Comparison of ENCODE assay signal across 20 mouse cellular contexts in genomic region chr15:74262587-74263210, GRCm38 (mm10).
DNase-seq lines count a peak whose midpoint lies in the region; ATAC-seq and TF ChIP-seq lines count a peak whose summit lies in the region.
"Had no signal": no experiment of that assay in that cellular context is flagged by ENCODE, and none has a peak within 500 bp of the region (broad histone marks: within the 10 kb centered on the region; RNA-seq: fewer than 3 reads in every experiment).

No protein-coding gene starts in this region.

- no peaks in the 10 kb centered on the region for H3K9me3 ChIP-seq in embryonic facial prominence, embryonic 14.5 days (ENCODE audit: control insufficient read depth, low read length)
- H3K9me3 ChIP-seq in embryonic facial prominence, embryonic 10.5 days, result no peaks in the 10 kb centered on the region
- H3K9me3 ChIP-seq in lung, embryonic 15.5 days, result no peaks in the 10 kb centered on the region
- no peaks in the 10 kb centered on the region for H3K9me3 ChIP-seq in lung, postnatal 0 days (ENCODE audit: low read length)
- H3K9me3 ChIP-seq: limb, embryonic 13.5 days; neural tube, embryonic 13.5 days had no signal

- ATAC-seq in embryonic facial prominence, embryonic 14.5 days (ENCODE audit: low read depth), result no peak
- ATAC-seq in lung, embryonic 15.5 days (ENCODE audit: borderline replicate concordance, extremely low read depth, low FRiP score, low TSS enrichment), result peak; percentile 16; the same call in 1 of the 2 replicates
- no peak for ATAC-seq in lung, postnatal 0 days
- no peak for ATAC-seq in frontal cortex, adult (ENCODE audit: low TSS enrichment)
- ATAC-seq: intestine, embryonic 16.5 days; liver, postnatal 0 days had no signal

- no peak overlapping the region for H3K9ac ChIP-seq in embryonic facial prominence, embryonic 14.5 days (ENCODE audit: low read depth, low read length)
- H3K9ac ChIP-seq in lung, embryonic 15.5 days, result no peak overlapping the region
- H3K9ac ChIP-seq in lung, postnatal 0 days (replicated peaks; ENCODE audit: low read depth), result no peak overlapping the region
- H3K9ac ChIP-seq: limb, embryonic 13.5 days; liver, postnatal 0 days; neural tube, embryonic 13.5 days had no signal

- peak; percentile 10 for DNase-seq in embryonic facial prominence, embryonic 14.5 days (ENCODE audit: low spot score)
- DNase-seq in embryonic facial prominence, embryonic 10.5 days (ENCODE audit: low spot score), result no peak
- DNase-seq in lung, postnatal 0 days (ENCODE audit: low spot score), result no peak
- DNase-seq in testis, postnatal 10 days (ENCODE audit: low spot score), result peak; percentile 46
- no peak for DNase-seq in testis, postnatal 14 days (ENCODE audit: low spot score)
- DNase-seq in heart, adult 8-10 months (ENCODE audit: low spot score), result no peak
- DNase-seq: adrenal gland, postnatal 10 days; cerebellum, adult 9-11 months; gastrocnemius, postnatal 14 days; heart, postnatal 4 days; kidney, postnatal 25 days; liver, postnatal 0 days; right cerebral cortex, adult 18-20 months; thymus, postnatal 36 days had no signal

- H3K36me3 ChIP-seq in embryonic facial prominence, embryonic 14.5 days (ENCODE audit: control insufficient read depth, insufficient read depth, low read length), result no peaks in the 10 kb centered on the region
- H3K36me3 ChIP-seq in embryonic facial prominence, embryonic 10.5 days (replicated peaks), result no peaks in the 10 kb centered on the region
- H3K36me3 ChIP-seq in lung, embryonic 15.5 days, result no peaks in the 10 kb centered on the region
- no peaks in the 10 kb centered on the region for H3K36me3 ChIP-seq in lung, postnatal 0 days (ENCODE audit: insufficient read depth, low read length)
- H3K36me3 ChIP-seq: limb, embryonic 13.5 days; neural tube, embryonic 13.5 days had no signal

- WGBS in embryonic facial prominence, embryonic 14.5 days, result 50% methylated on average over 9 of the region's 9 CpGs
- WGBS in embryonic facial prominence, embryonic 10.5 days, result 71% methylated on average over 9 of the region's 9 CpGs
- WGBS in lung, embryonic 15.5 days, result 58% methylated on average over 9 of the region's 9 CpGs
- WGBS in lung, postnatal 0 days, result 53% methylated on average over 9 of the region's 9 CpGs

- no peak overlapping the region for H3K4me3 ChIP-seq in embryonic facial prominence, embryonic 14.5 days (ENCODE audit: low read depth, low read length)
- no peak overlapping the region for H3K4me3 ChIP-seq in embryonic facial prominence, embryonic 10.5 days
- H3K4me3 ChIP-seq in lung, embryonic 15.5 days, result no peak overlapping the region
- no peak overlapping the region for H3K4me3 ChIP-seq in lung, postnatal 0 days (ENCODE audit: low read depth, low read length)
- H3K4me3 ChIP-seq: limb, embryonic 13.5 days; neural tube, embryonic 13.5 days had no signal

- H3K27ac ChIP-seq in embryonic facial prominence, embryonic 14.5 days (replicated peaks; ENCODE audit: low read depth, low read length), result no peak overlapping the region
- H3K27ac ChIP-seq in embryonic facial prominence, embryonic 10.5 days (replicated peaks), result no peak overlapping the region
- no peak overlapping the region for H3K27ac ChIP-seq in lung, embryonic 15.5 days
- H3K27ac ChIP-seq in lung, postnatal 0 days (ENCODE audit: low read length), result no peak overlapping the region
- H3K27ac ChIP-seq: limb, embryonic 13.5 days; neural tube, embryonic 13.5 days had no signal

- no peak for TF ChIP-seq CTCF in lung, postnatal 0 days (IDR thresholded peaks at IDR 0.05)

- TF ChIP-seq EP300 in lung, postnatal 0 days (IDR thresholded peaks at IDR 0.05), result no peak

- H3K4me2 ChIP-seq in embryonic facial prominence, embryonic 14.5 days (ENCODE audit: low read depth, low read length), result no peak overlapping the region
- no peak overlapping the region for H3K4me2 ChIP-seq in lung, embryonic 15.5 days
- H3K4me2 ChIP-seq in lung, postnatal 0 days (replicated peaks; ENCODE audit: low read depth, low read length), result no peak overlapping the region
- H3K4me2 ChIP-seq: heart, embryonic 11.5 days; limb, embryonic 13.5 days; neural tube, embryonic 13.5 days had no signal

- no peaks in the 10 kb centered on the region for H3K27me3 ChIP-seq in embryonic facial prominence, embryonic 14.5 days (replicated peaks; ENCODE audit: control insufficient read depth, insufficient read depth, low read length)
- no peaks in the 10 kb centered on the region for H3K27me3 ChIP-seq in embryonic facial prominence, embryonic 10.5 days (replicated peaks; ENCODE audit: low read depth, poor library complexity, severe bottlenecking)
- H3K27me3 ChIP-seq in lung, embryonic 15.5 days, result no peaks in the 10 kb centered on the region
- no peaks in the 10 kb centered on the region for H3K27me3 ChIP-seq in lung, postnatal 0 days (replicated peaks; ENCODE audit: insufficient read depth, low read length)
- H3K27me3 ChIP-seq: limb, embryonic 13.5 days; neural tube, embryonic 13.5 days had no signal

- no peaks in the 10 kb centered on the region for H3K4me1 ChIP-seq in embryonic facial prominence, embryonic 14.5 days (ENCODE audit: control insufficient read depth, insufficient read depth, low read length)
- peaks cover 8% of the 10 kb centered on the region for H3K4me1 ChIP-seq in embryonic facial prominence, embryonic 10.5 days
- no peaks in the 10 kb centered on the region for H3K4me1 ChIP-seq in lung, embryonic 15.5 days
- H3K4me1 ChIP-seq in lung, postnatal 0 days (ENCODE audit: insufficient read depth, low read depth, low read length), result no peaks in the 10 kb centered on the region
- H3K4me1 ChIP-seq: limb, embryonic 13.5 days; neural tube, embryonic 13.5 days had no signal

Comparison
In these comparisons a context has a peak if more than half of its experiments do, and no peak if none do; other contexts are left out.
1. DNase-seq: peak in embryonic facial prominence, embryonic 14.5 days (single experiment) and testis, postnatal 10 days (single experiment); none in embryonic facial prominence, embryonic 10.5 days (single experiment), lung, postnatal 0 days (single experiment), testis, postnatal 14 days (single experiment) and heart, adult 8-10 months (single experiment).